Mouse (Mus musculus) kidney, embryonic 14.5 days (tissue): ENCODE data around the gene Pkmyt1. TPM values are rescaled to one million over a fixed set of nuclear protein-coding genes. Genes with fewer than 3 reads are reported as not detected.

Experiments used
- ATAC-seq: fragments of 200-750 bp; cut with Nextera tagmentation; 2 replicates; pipeline ENCODE4 v1.8.0; 2017; ENCODE audit warnings: moderate number of reproducible peaks, mild to moderate bottlenecking, moderate TSS enrichment, moderate library complexity; ENCODE audit not compliant: low FRiP score, low TSS enrichment
- H3K27ac ChIP-seq: fragments of 300-500 bp; sonication (generic); 2 replicates; pipeline ENCODE4 v1.5.1; 2014; ENCODE audit warnings: low read depth, mild to moderate bottlenecking, low read length, moderate library complexity, mixed read lengths
- H3K27me3 ChIP-seq: fragments of 300-500 bp; sonication (generic); 2 replicates; pipeline ENCODE4 v1.6.1; 2014; ENCODE audit warnings: mild to moderate bottlenecking, low read length; ENCODE audit not compliant: control insufficient read depth, insufficient read depth
- H3K36me3 ChIP-seq: fragments of 300-500 bp; sonication (generic); 2 replicates; pipeline ENCODE4 v1.6.1; 2014; ENCODE audit warnings: low read length, mixed read lengths; ENCODE audit not compliant: control insufficient read depth, insufficient read depth
- H3K4me1 ChIP-seq: fragments of 300-500 bp; sonication (generic); 2 replicates; pipeline ENCODE4 v1.6.1; 2014; ENCODE audit warnings: low read length, mixed read lengths; ENCODE audit not compliant: control insufficient read depth, insufficient read depth
- H3K4me2 ChIP-seq: fragments of 300-500 bp; sonication (generic); replicated peaks from 2 replicates; pipeline ENCODE4 v1.6.1; 2014; ENCODE audit warnings: low read depth, mild to moderate bottlenecking, low read length
- H3K4me3 ChIP-seq: fragments of 300-500 bp; sonication (generic); 2 replicates; pipeline ENCODE4 v1.5.1; 2014; ENCODE audit warnings: mild to moderate bottlenecking, low read length
- H3K9ac ChIP-seq: fragments of 300-500 bp; sonication (generic); 2 replicates; pipeline ENCODE4 v1.6.1; 2014; ENCODE audit warnings: low read depth, mild to moderate bottlenecking, low read length, moderate library complexity
- H3K9me3 ChIP-seq: fragments of 300-500 bp; sonication (generic); 2 replicates; pipeline ENCODE4 v1.6.1; 2016; ENCODE audit warnings: low read length; ENCODE audit not compliant: control insufficient read depth
- WGBS: fragments of 180-500 bp; shearing (Covaris S2); extraction: QIAGEN DNeasy Blood & Tissue Kit; methylation state at CpG from one replicate; pipeline ENCODE4 v1.1.7; 2014; 5-methylcytosine and 5-hydroxymethylcytosine counted together
- polyA plus RNA-seq: library from polyadenylated mRNA; unstranded; fragments of >200 nt; fragmentation: Nextera tagmentation; extraction: Ambion mirVana; gene quantifications from 2 replicates; pipeline ENCODE4 v1.2.1, GENCODE M21; 2014

Gene Pkmyt1
- polyA plus RNA-seq, 1 experiment from 2014 or later, result 56.4 TPM

DNA sequence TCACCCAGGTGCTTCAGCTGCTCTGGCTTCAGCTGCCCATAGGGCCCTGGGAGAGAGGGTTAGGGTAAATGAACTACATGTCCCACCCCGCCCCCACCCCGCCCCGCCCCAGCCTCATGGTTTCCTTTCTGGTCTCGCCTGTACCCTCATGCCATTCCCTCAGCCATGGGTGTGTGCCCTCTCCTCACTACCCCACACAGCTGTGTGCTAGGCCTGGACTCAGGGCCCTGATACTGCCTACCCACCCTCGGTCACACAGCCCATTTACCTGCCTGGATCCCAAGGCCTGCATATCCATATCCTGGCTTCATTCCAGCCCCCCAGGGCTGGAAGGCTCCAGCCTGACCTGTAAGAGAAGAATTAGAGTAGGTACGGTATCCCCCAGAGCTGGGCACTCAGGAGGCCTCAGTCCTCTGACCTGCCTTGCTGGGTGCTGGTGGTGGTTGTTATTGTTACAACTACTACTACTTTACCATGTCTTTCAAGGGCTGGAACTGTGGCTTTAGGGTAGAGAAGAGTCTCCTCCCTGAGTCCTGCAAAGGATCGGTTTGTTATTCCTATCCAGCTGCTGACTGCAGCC is 20.5 kb upstream of the Pkmyt1 start:
- ATAC-seq, result no peak
- Histone ChIP-seq H3K27me3 (0 out of 2 replicates have a peak, but pooled peaks cover 3% of the 10 kb centered on the region), H3K4me2 (no peak overlapping the region), H3K4me3 (no peak overlapping the region), H3K9ac (no peak overlapping the region), H3K36me3 (no peaks in the 10 kb centered on the region), H3K4me1 (0 out of 2 replicates have a peak, but pooled peaks cover 6% of the 10 kb centered on the region), H3K27ac (no peak overlapping the region), H3K9me3 (no peaks in the 10 kb centered on the region)
- WGBS, result 82% methylated on average over 7 of the region's 7 CpGs

- Histone ChIP-seq H3K36me3 (no peaks in the 10 kb centered on the region), H3K9ac (no peak overlapping the region), H3K4me3 (no peak overlapping the region; the same call in 1 of the 2 replicates), H3K27ac (no peak overlapping the region), H3K9me3 (no peaks in the 10 kb centered on the region), H3K27me3 (0 out of 2 replicates have a peak, but pooled peaks cover 3% of the 10 kb centered on the region), H3K4me2 (no peak overlapping the region), H3K4me1 (0 out of 2 replicates have a peak, but pooled peaks cover 6% of the 10 kb centered on the region)
- 0% methylated on average over 3 of the region's 3 CpGs for WGBS
- ATAC-seq, result peak; percentile 68
These were observed 19.9 kb upstream of the Pkmyt1 start for GRCm38 (mm10) chr17:23706212-23706611.

GRCm38 (mm10) chr17:23717003-23717402 is 9.1 kb upstream of the Pkmyt1 start:
- Histone ChIP-seq H3K4me3 (no peak overlapping the region), H3K27ac (no peak overlapping the region), H3K4me2 (no peak overlapping the region), H3K27me3 (no peaks in the 10 kb centered on the region), H3K36me3 (no peaks in the 10 kb centered on the region), H3K4me1 (no peaks in the 10 kb centered on the region), H3K9me3 (no peaks in the 10 kb centered on the region), H3K9ac (no peak overlapping the region)
- ATAC-seq, result no peak
- WGBS, result 68% methylated on average over 2 of the region's 2 CpGs

GRCm38 (mm10) chr17:23719455-23719854 is 6.7 kb upstream of the Pkmyt1 start:
- no peak overlapping the region for H3K4me2 ChIP-seq
- no peak for ATAC-seq
- WGBS, result 50% methylated on average over 1 of the region's 1 CpGs
- H3K9me3 ChIP-seq, result no peaks in the 10 kb centered on the region
- H3K27me3 ChIP-seq, result no peaks in the 10 kb centered on the region
- no peak overlapping the region for H3K4me3 ChIP-seq
- H3K27ac ChIP-seq, result no peak overlapping the region
- H3K4me1 ChIP-seq, result no peaks in the 10 kb centered on the region
- no peak overlapping the region for H3K9ac ChIP-seq
- no peaks in the 10 kb centered on the region for H3K36me3 ChIP-seq

DNA sequence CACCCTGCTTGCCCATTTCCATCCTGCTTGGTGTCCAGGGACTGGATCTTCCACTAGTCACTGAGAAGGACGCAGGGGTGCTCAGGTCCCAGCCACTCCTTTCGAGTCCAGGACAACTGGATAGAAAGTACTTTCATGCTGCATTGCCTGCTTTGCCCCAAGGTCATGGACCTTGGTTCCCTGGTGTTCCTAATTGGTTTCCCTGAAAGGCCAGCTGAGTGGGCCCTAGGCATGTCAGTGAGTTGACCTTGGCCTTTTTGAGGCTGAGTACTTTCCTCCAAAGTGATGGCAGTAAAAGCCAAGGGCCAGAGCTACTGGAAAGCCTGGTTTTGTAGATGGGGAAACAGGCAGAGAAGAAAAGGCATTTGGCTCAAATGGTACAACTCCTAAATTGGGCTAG is 4.2 kb upstream of the Pkmyt1 start:
- no peak overlapping the region for H3K9ac ChIP-seq
- no peaks in the 10 kb centered on the region for H3K36me3 ChIP-seq
- H3K4me1 ChIP-seq, result 0 out of 2 replicates have a peak, but pooled peaks cover 5% of the 10 kb centered on the region
- no peak overlapping the region for H3K4me3 ChIP-seq
- ATAC-seq, result no peak
- H3K27me3 ChIP-seq, result no peaks in the 10 kb centered on the region
- WGBS, result 83% methylated on average over 2 of the region's 2 CpGs
- H3K9me3 ChIP-seq, result no peaks in the 10 kb centered on the region
- no peak overlapping the region for H3K27ac ChIP-seq
- no peak overlapping the region for H3K4me2 ChIP-seq

- no peaks in the 10 kb centered on the region for H3K27me3 ChIP-seq
- 0 out of 2 replicates have a peak, but pooled peaks cover 5% of the 10 kb centered on the region for H3K4me1 ChIP-seq
- H3K4me3 ChIP-seq, result no peak within 1 kb of the TSS
- no peaks in the 10 kb centered on the region for H3K36me3 ChIP-seq
- H3K4me2 ChIP-seq, result no peak within 1 kb of the TSS
- no peak within 1 kb of the TSS for H3K27ac ChIP-seq
- H3K9ac ChIP-seq, result no peak within 1 kb of the TSS
- no peaks in the 10 kb centered on the region for H3K9me3 ChIP-seq
- 79% methylated on average over 7 of the region's 7 CpGs for WGBS
- no peak for ATAC-seq
These were observed 3.6 kb upstream of the Pkmyt1 start, which contains the start of gene 1520401A03Rik for GRCm38 (mm10) chr17:23722376-23723125. 1520401A03Rik (minus strand) TSS chr17:23722783.

GRCm38 (mm10) chr17:23725477-23725876 is 659 bp upstream of the Pkmyt1 start:
- Histone ChIP-seq H3K27me3 (no peaks in the 10 kb centered on the region), H3K4me2 (peak overlapping the region; percentile 63), H3K9ac (peak overlapping the region; percentile 64; the same call in 1 of the 2 replicates), H3K36me3 (no peaks in the 10 kb centered on the region), H3K4me1 (0 out of 2 replicates have a peak, but pooled peaks cover 5% of the 10 kb centered on the region), H3K4me3 (peak overlapping the region; percentile 90), H3K27ac (peak overlapping the region; percentile 53; the same call in 1 of the 2 replicates), H3K9me3 (no peaks in the 10 kb centered on the region)
- WGBS, result 59% methylated on average over 4 of the region's 4 CpGs
- ATAC-seq, result no peak

DNA sequence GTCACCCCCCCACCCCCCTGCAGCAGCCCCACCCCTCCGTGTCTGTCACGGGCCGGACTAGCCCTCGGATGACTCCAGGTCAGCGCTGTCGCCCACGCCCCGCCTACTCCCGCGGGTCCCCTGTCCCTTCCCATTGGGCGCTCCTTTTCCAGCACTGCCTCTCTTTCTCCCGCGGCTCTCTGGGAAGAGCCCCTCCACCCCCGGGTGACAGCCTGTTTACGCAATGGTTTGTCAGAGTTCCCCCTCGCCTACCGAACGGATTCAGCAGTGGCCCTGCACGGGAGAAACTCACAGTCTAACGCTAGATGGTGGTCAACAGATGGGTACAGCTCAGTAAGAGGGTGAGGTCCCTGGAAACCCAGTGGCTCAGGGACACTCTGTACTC is 614 bp downstream of the Pkmyt1 start:
- Histone ChIP-seq H3K36me3 (no peaks in the 10 kb centered on the region), H3K9ac (peak overlapping the region; percentile 82), H3K4me1 (0 out of 2 replicates have a peak, but pooled peaks cover 5% of the 10 kb centered on the region), H3K27me3 (no peaks in the 10 kb centered on the region), H3K4me3 (peak overlapping the region; percentile 90), H3K9me3 (no peaks in the 10 kb centered on the region), H3K4me2 (peak overlapping the region; percentile 63), H3K27ac (peak overlapping the region; percentile 91)
- WGBS, result under 1% methylated on average over 20 of the region's 20 CpGs
- peak; percentile 93 for ATAC-seq

- Histone ChIP-seq H3K4me1 (0 out of 2 replicates have a peak, but pooled peaks cover 4% of the 10 kb centered on the region), H3K4me2 (no peak overlapping the region), H3K4me3 (no peak overlapping the region), H3K27me3 (no peaks in the 10 kb centered on the region), H3K9me3 (no peaks in the 10 kb centered on the region), H3K36me3 (peaks cover 6% of the 10 kb centered on the region; the same call in 1 of the 2 replicates), H3K9ac (no peak overlapping the region), H3K27ac (no peak overlapping the region)
- ATAC-seq, result no peak
- WGBS, result 33% methylated on average over 1 of the region's 1 CpGs
These were observed 4.3 kb downstream of the Pkmyt1 start for GRCm38 (mm10) chr17:23730441-23730840.
